Mouse (Mus musculus) retina, adult 2 months (tissue): ENCODE measurements around the gene Ints1.

Experiments
- DNase-seq: peaks from one replicate; pipeline ENCODE4 v3.0.0-alpha.2; 2012; ENCODE audit warnings: low read depth, low spot score

Ints1 gene

GRCm38 (mm10) chr5:139718540-139718939 lies 56.9 kb downstream of the Ints1 start:
- no peak for DNase-seq

- DNase-seq: no peak
Measured at GRCm38 (mm10) chr5:139717723-139718122, 57.8 kb downstream of the Ints1 start.

GRCm38 (mm10) chr5:139706496-139706895 lies 69.0 kb downstream of the Ints1 start:
- DNase-seq: no peak

- DNase-seq: no peak
Measured at GRCm38 (mm10) chr5:139702905-139703304, 72.6 kb downstream of the Ints1 start.

- DNase-seq: no peak
Measured at GRCm38 (mm10) chr5:139702236-139702635, 73.2 kb downstream of the Ints1 start.
